Mouse (Mus musculus): ENCODE data around the gene Fbxo42. TPM values are rescaled to one million over a fixed set of nuclear protein-coding genes. Genes with fewer than 3 reads are reported as not detected.

The Fbxo42 gene
- polyA plus RNA-seq (2016; fragmentation: Nextera tagmentation; extraction: Ambion mirVana), result 27.1 and 32.2 TPM in 2 replicates

- peaks cover 4% of the 10 kb centered on the region; the same call in 1 of the 2 replicates for H3K36me3 ChIP-seq
- DNase-seq (ENCODE audit: low spot score), result peak; percentile 97
- no peaks in the 10 kb centered on the region for H3K27me3 ChIP-seq (ENCODE audit: low read depth, poor library complexity, severe bottlenecking)
- H3K9me3 ChIP-seq (replicated peaks), result no peaks in the 10 kb centered on the region
- H3K4me3 ChIP-seq, result peak within 1 kb of the TSS; percentile 99
- 8% methylated on average over 58 of the region's 58 CpGs for WGBS
- H3K4me1 ChIP-seq, result peaks cover 21% of the 10 kb centered on the region
- H3K27ac ChIP-seq, result peak within 1 kb of the TSS; percentile 92
Measured at GRCm38 (mm10) chr4:141147112-141148008, at the start of gene Fbxo42. TSS of gene Fbxo42 (plus strand) at chr4:141147913.

DNA sequence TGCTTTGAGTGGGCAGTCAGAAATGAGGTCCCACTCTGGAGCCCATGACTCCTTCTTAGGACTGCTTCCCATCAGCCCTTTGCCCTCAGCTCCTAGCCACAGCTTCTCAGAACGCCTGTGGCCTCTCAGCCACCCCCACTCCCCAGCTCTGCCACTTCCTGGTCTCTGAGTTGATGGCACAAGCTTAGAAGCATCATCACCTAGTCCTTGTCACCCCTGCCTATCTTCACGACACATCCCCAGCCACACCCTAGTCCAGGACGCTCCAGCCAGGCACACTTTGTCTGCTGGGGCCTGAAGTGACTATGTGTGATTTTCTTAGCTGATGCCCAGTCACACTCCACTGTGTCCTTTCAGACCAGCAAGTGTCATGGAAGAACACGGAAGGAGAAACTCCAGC lies 48.8 kb upstream of the Fbxo42 start:
- no peak for DNase-seq (ENCODE audit: low spot score)
- H3K4me3 ChIP-seq, result no peak overlapping the region
- 77% methylated on average over 4 of the region's 4 CpGs for WGBS
- no peaks in the 10 kb centered on the region for H3K36me3 ChIP-seq
- no peaks in the 10 kb centered on the region for H3K9me3 ChIP-seq (replicated peaks)
- H3K27me3 ChIP-seq (ENCODE audit: low read depth, poor library complexity, severe bottlenecking), result no peaks in the 10 kb centered on the region
- no peak overlapping the region for H3K27ac ChIP-seq
- H3K4me1 ChIP-seq, result peaks cover 8% of the 10 kb centered on the region; the same call in 1 of the 2 replicates

DNA sequence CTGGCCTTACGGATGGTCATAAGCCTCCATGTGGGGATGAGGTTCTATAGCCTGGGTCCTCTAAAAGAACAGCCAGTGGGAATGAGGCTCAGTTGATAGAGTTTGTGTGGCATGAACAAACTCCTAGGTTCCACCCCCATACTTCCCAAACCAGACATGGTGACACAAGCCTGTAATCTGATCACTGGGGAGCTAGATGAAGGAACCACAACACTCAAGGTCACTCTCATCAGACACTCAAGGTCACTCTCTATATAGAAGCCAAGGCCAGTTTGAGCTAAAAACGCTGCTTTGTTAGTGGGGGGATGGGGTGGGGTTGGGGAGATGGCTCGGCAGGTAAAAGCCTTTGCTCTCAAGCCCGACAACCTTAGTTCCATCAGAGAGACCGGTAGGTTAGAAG lies 47.8 kb upstream of the Fbxo42 start:
- DNase-seq (ENCODE audit: low spot score), result no peak
- Histone ChIP-seq H3K9me3 (replicated peaks) (no peaks in the 10 kb centered on the region), H3K27ac (no peak overlapping the region), H3K36me3 (no peaks in the 10 kb centered on the region), H3K27me3 (ENCODE audit: low read depth, poor library complexity, severe bottlenecking) (no peaks in the 10 kb centered on the region), H3K4me3 (no peak overlapping the region), H3K4me1 (peaks cover 7% of the 10 kb centered on the region; the same call in 1 of the 2 replicates)
- 79% methylated on average over 5 of the region's 5 CpGs for WGBS

- Histone ChIP-seq H3K4me3 (no peak overlapping the region), H3K4me1 (peaks cover 4% of the 10 kb centered on the region; the same call in 1 of the 2 replicates), H3K27ac (no peak overlapping the region), H3K27me3 (ENCODE audit: low read depth, poor library complexity, severe bottlenecking) (no peaks in the 10 kb centered on the region), H3K9me3 (replicated peaks) (no peaks in the 10 kb centered on the region), H3K36me3 (no peaks in the 10 kb centered on the region)
- no peak for DNase-seq (ENCODE audit: low spot score)
- WGBS, result 91% methylated on average over 9 of the region's 9 CpGs
Measured at GRCm38 (mm10) chr4:141101291-141101690, 46.4 kb upstream of the Fbxo42 start.

- Histone ChIP-seq H3K4me3 (no peak overlapping the region), H3K9me3 (replicated peaks) (no peaks in the 10 kb centered on the region), H3K27me3 (ENCODE audit: low read depth, poor library complexity, severe bottlenecking) (no peaks in the 10 kb centered on the region), H3K36me3 (no peaks in the 10 kb centered on the region), H3K4me1 (peaks cover 2% of the 10 kb centered on the region; the same call in 1 of the 2 replicates), H3K27ac (no peak overlapping the region)
- 69% methylated on average over 6 of the region's 6 CpGs for WGBS
- no peak for DNase-seq (ENCODE audit: low spot score)
Measured at GRCm38 (mm10) chr4:141101855-141102254, 45.9 kb upstream of the Fbxo42 start.

- H3K9me3 ChIP-seq (replicated peaks), result peaks cover 2% of the 10 kb centered on the region; the same call in 1 of the 2 replicates
- H3K36me3 ChIP-seq, result peaks cover 20% of the 10 kb centered on the region
- no peak overlapping the region for H3K4me3 ChIP-seq
- WGBS, result 86% methylated on average over 16 of the region's 16 CpGs
- no peak overlapping the region for H3K27ac ChIP-seq
- H3K27me3 ChIP-seq (ENCODE audit: low read depth, poor library complexity, severe bottlenecking), result no peaks in the 10 kb centered on the region
- no peaks in the 10 kb centered on the region for H3K4me1 ChIP-seq
- DNase-seq (ENCODE audit: low spot score), result no peak
Measured at GRCm38 (mm10) chr4:141106526-141107183, 41.1 kb upstream of the Fbxo42 start.

- Histone ChIP-seq H3K27ac (no peak overlapping the region), H3K36me3 (peaks cover 37% of the 10 kb centered on the region), H3K9me3 (replicated peaks) (peaks cover 2% of the 10 kb centered on the region; the same call in 1 of the 2 replicates), H3K27me3 (ENCODE audit: low read depth, poor library complexity, severe bottlenecking) (no peaks in the 10 kb centered on the region), H3K4me1 (no peaks in the 10 kb centered on the region), H3K4me3 (no peak overlapping the region)
- WGBS, result 55% methylated on average over 10 of the region's 10 CpGs
- DNase-seq (ENCODE audit: low spot score), result no peak
Measured at GRCm38 (mm10) chr4:141108196-141108732, 39.4 kb upstream of the Fbxo42 start.

GRCm38 (mm10) chr4:141113831-141114230 lies 33.9 kb upstream of the Fbxo42 start:
- Histone ChIP-seq H3K27me3 (ENCODE audit: low read depth, poor library complexity, severe bottlenecking) (no peaks in the 10 kb centered on the region), H3K27ac (no peak overlapping the region), H3K9me3 (replicated peaks) (peaks cover 2% of the 10 kb centered on the region; the same call in 1 of the 2 replicates), H3K4me1 (peaks cover 4% of the 10 kb centered on the region; the same call in 1 of the 2 replicates), H3K4me3 (no peak overlapping the region), H3K36me3 (peaks cover 92% of the 10 kb centered on the region)
- DNase-seq (ENCODE audit: low spot score), result no peak
- 90% methylated on average over 7 of the region's 7 CpGs for WGBS

DNA sequence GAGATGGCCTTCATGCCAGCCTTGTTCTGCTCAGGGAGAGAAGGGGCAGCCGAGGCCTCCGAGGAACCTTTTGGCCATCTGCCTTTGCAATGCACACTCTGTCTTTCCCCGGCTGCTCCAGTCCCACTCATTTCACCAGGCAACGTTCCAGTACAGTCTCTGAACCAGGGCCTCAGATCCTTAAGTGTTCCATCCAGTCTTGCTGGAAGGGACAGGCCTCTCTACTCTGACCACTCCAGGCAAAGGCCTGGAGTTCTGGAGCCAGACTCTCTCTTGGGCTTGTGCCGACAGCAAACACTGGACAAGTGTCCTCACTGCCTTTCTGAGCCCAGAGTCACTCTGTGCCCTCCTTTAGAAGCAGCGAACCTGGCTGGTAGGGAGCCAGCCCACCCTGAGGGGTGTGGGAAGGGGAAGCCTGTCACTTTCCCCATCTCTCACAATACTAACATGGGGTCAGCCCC lies 33.2 kb upstream of the Fbxo42 start:
- DNase-seq (ENCODE audit: low spot score), result no peak
- Histone ChIP-seq H3K4me3 (no peak overlapping the region), H3K36me3 (peaks cover 99% of the 10 kb centered on the region), H3K9me3 (replicated peaks) (peaks cover 2% of the 10 kb centered on the region; the same call in 1 of the 2 replicates), H3K27me3 (ENCODE audit: low read depth, poor library complexity, severe bottlenecking) (no peaks in the 10 kb centered on the region), H3K4me1 (peaks cover 4% of the 10 kb centered on the region; the same call in 1 of the 2 replicates), H3K27ac (no peak overlapping the region)
- 91% methylated on average over 6 of the region's 6 CpGs for WGBS

DNA sequence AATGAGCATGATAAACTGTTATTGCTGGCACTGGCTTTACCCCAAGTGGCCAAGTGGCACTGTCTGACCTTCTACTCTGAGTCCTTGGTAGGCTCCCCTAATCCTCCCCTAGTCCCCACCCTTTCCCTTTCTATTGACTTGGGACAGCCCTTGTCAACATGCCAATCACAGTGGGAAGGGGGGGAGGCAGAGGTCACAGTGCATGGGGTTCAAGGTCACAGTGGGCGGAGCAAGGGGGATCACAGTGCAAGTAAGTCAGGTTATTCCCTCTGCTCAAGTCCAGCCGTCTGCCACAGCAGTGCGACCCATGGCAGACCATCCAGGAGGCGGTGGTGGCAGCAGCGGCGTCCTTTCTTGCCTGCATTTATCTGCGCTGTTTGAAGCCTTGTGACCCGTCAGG lies 32.3 kb upstream of the Fbxo42 start:
- H3K27me3 ChIP-seq (ENCODE audit: low read depth, poor library complexity, severe bottlenecking), result no peaks in the 10 kb centered on the region
- no peak for DNase-seq (ENCODE audit: low spot score)
- no peak overlapping the region for H3K27ac ChIP-seq
- WGBS, result 87% methylated on average over 8 of the region's 8 CpGs
- H3K4me1 ChIP-seq, result peaks cover 4% of the 10 kb centered on the region; the same call in 1 of the 2 replicates
- peaks cover 100% of the 10 kb centered on the region for H3K36me3 ChIP-seq
- H3K4me3 ChIP-seq, result no peak overlapping the region
- H3K9me3 ChIP-seq (replicated peaks), result no peaks in the 10 kb centered on the region

DNA sequence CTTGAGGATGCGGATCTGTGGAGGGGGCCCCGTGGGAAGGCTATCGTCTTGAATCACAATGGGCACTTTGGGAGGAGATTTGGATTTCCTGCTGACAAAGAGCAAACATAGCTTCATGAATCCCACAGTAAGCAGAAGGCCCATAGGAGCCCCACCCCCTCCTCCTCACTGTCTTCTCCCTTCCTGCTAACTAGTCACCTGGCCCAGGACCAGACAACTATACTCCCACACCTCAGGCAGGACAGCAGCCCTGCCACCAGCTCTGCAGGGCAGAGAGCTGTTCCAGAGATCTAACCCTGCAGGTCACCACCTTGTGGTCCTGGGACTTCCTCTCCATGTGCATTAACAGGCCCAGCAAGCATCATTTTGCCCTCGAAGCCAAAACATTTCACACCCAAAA lies 29.0 kb upstream of the Fbxo42 start:
- WGBS, result 92% methylated on average over 4 of the region's 4 CpGs
- Histone ChIP-seq H3K9me3 (replicated peaks) (no peaks in the 10 kb centered on the region), H3K27me3 (ENCODE audit: low read depth, poor library complexity, severe bottlenecking) (no peaks in the 10 kb centered on the region), H3K27ac (no peak overlapping the region), H3K4me3 (no peak overlapping the region), H3K36me3 (peaks cover 81% of the 10 kb centered on the region), H3K4me1 (peaks cover 10% of the 10 kb centered on the region)
- DNase-seq (ENCODE audit: low spot score), result no peak

GRCm38 (mm10) chr4:141120700-141121099 lies 27.0 kb upstream of the Fbxo42 start:
- Histone ChIP-seq H3K27me3 (ENCODE audit: low read depth, poor library complexity, severe bottlenecking) (no peaks in the 10 kb centered on the region), H3K4me1 (peaks cover 13% of the 10 kb centered on the region), H3K36me3 (peaks cover 64% of the 10 kb centered on the region), H3K27ac (no peak overlapping the region), H3K9me3 (replicated peaks) (no peaks in the 10 kb centered on the region), H3K4me3 (no peak overlapping the region)
- WGBS, result 29% methylated on average over 11 of the region's 11 CpGs
- DNase-seq (ENCODE audit: low spot score), result peak; percentile 81
